9 mouse cellular contexts compared by ENCODE assay signal in genomic region chr19:15998157-15998556, GRCm38 (mm10). TPM values are rescaled to one million over a fixed set of nuclear protein-coding genes. Genes with fewer than 3 reads are reported as not detected.
DNase-seq lines count a peak whose midpoint lies in the region; ATAC-seq and TF ChIP-seq lines count a peak whose summit lies in the region.
"Had no signal": no experiment of that assay in that cellular context is flagged by ENCODE, and none has a peak within 500 bp of the region (broad histone marks: within the 10 kb centered on the region; RNA-seq: fewer than 3 reads in every experiment).

No protein-coding gene starts in this region.

- DNase-seq in CD8-positive naive resting alpha-beta T cell, adult 2 months (ENCODE audit: low read depth in 2 of 2, low spot score in 2 of 2), result peak; percentile 33 to 40
- DNase-seq in WW6 (ENCODE audit: low read depth, low spot score), result peak; percentile 31
- DNase-seq in cerebellum, postnatal 36 days, result peak; percentile 46 to 65
- peak; percentile 41 for DNase-seq in gastrocnemius, adult 2 months
- DNase-seq in kidney, postnatal 36 days, result peak; percentile 35 to 73
- DNase-seq in lung, adult 2 months, result peak; percentile 47
- peak; percentile 62 for DNase-seq in thymus, postnatal 14 days

- TF ChIP-seq POLR2A in lung, adult 2 months (IDR thresholded peaks at IDR 0.05; ENCODE audit: borderline replicate concordance, extremely low read depth, low read depth, low read length), result no peak

- no peaks in the 10 kb centered on the region for H3K36me3 ChIP-seq in neural tube, embryonic 15.5 days
- H3K36me3 ChIP-seq: stomach, embryonic 15.5 days had no signal

- H3K27me3 ChIP-seq in neural tube, embryonic 15.5 days (replicated peaks), result no peaks in the 10 kb centered on the region
- H3K27me3 ChIP-seq: stomach, embryonic 15.5 days had no signal

- H3K4me2 ChIP-seq in neural tube, embryonic 15.5 days, result no peak overlapping the region

- H3K9me3 ChIP-seq in neural tube, embryonic 15.5 days (replicated peaks), result no peaks in the 10 kb centered on the region
- H3K9me3 ChIP-seq: stomach, embryonic 15.5 days had no signal

- no peak overlapping the region for H3K9ac ChIP-seq in neural tube, embryonic 15.5 days (replicated peaks)
- H3K9ac ChIP-seq: stomach, embryonic 15.5 days had no signal

- intact Hi-C loops in gastrocnemius, adult 2 months (cut with DNase I), result no loop called here

- peak; percentile 32; the same call in 1 of the 2 replicates for ATAC-seq in neural tube, embryonic 15.5 days (ENCODE audit: low FRiP score)

- TF ChIP-seq CTCF in gastrocnemius, adult 2 months (IDR thresholded peaks at IDR 0.05), result peak; percentile 95; the same call in 1 of the 2 replicates
- TF ChIP-seq CTCF in lung, adult 2 months (IDR thresholded peaks at IDR 0.05; ENCODE audit: insufficient read depth, low read length), result no peak; the same call in 1 of the 2 replicates

- no peaks in the 10 kb centered on the region; the same call in 1 of the 2 replicates for H3K4me1 ChIP-seq in lung, adult 2 months (ENCODE audit: control insufficient read depth, insufficient read depth, low read length)
- peaks cover 15% of the 10 kb centered on the region for H3K4me1 ChIP-seq in neural tube, embryonic 15.5 days

- no peak overlapping the region for H3K4me3 ChIP-seq in gastrocnemius, adult 2 months
- H3K4me3 ChIP-seq in lung, adult 2 months (replicated peaks; ENCODE audit: extremely low read depth, low read depth, low read length), result no peak overlapping the region
- H3K4me3 ChIP-seq in neural tube, embryonic 15.5 days (replicated peaks), result no peak overlapping the region
- H3K4me3 ChIP-seq: stomach, embryonic 15.5 days had no signal

- H3K27ac ChIP-seq in gastrocnemius, adult 2 months, result no peak overlapping the region
- 0 out of 2 replicates have a peak overlapping the region, but pooled peaks have one; percentile 54 for H3K27ac ChIP-seq in neural tube, embryonic 15.5 days (replicated peaks)
- H3K27ac ChIP-seq: stomach, embryonic 15.5 days had no signal

- 1% methylated on average over 3 of the region's 3 CpGs for WGBS in lung, adult 2 months
- 7% methylated on average over 3 of the region's 3 CpGs for WGBS in neural tube, embryonic 15.5 days

RNA-seq across cellular contexts. Expression of gene Cep78, which starts 13.4 kb away (rescaled TPM):
- 1 to 10 TPM; 2.1 to 2.3 TPM for total RNA-seq in gastrocnemius, adult 2 months (2021)
- 3.0 and 3.1 TPM in 2 replicates for polyA plus RNA-seq in lung, adult 2 months (2012; rRNA removed)
- polyA plus RNA-seq in neural tube, embryonic 15.5 days (2015; fragmentation: Nextera tagmentation; extraction: Ambion mirVana), result 25.7 and 25.9 TPM in 2 replicates

RNA-seq across cellular contexts. Expression of gene Psat1, which starts 51.0 kb away (rescaled TPM):
- under 1 TPM; 0.78 to 0.82 TPM for total RNA-seq in gastrocnemius, adult 2 months (2021)
- polyA plus RNA-seq in lung, adult 2 months (2012; rRNA removed), result 3.2 and 8.7 TPM in 2 replicates
- 61.6 and 79.9 TPM in 2 replicates for polyA plus RNA-seq in neural tube, embryonic 15.5 days (2015; fragmentation: Nextera tagmentation; extraction: Ambion mirVana)
